14 mouse cellular contexts compared by ENCODE assay signal in genomic region chr4:137142316-137142715, GRCm38 (mm10).
DNase-seq lines count a peak whose midpoint lies in the region; ATAC-seq lines count a peak whose summit lies in the region.
"Had no signal": no experiment of that assay in that cellular context is flagged by ENCODE, and none has a peak within 500 bp of the region (broad histone marks: within the 10 kb centered on the region; RNA-seq: fewer than 3 reads in every experiment).

No protein-coding gene starts in this region.

- no peaks in the 10 kb centered on the region for H3K36me3 ChIP-seq in limb, embryonic 10.5 days
- no peaks in the 10 kb centered on the region for H3K36me3 ChIP-seq in stomach, embryonic 14.5 days (ENCODE audit: control insufficient read depth, insufficient read depth, low read length)
- H3K36me3 ChIP-seq in liver, embryonic 11.5 days (ENCODE audit: control insufficient read depth, insufficient read depth, low read length), result no peaks in the 10 kb centered on the region
- H3K36me3 ChIP-seq: forebrain, embryonic 15.5 days; G1E; heart, embryonic 12.5 days had no signal

- H3K27ac ChIP-seq in limb, embryonic 10.5 days, result peak overlapping the region; percentile 61
- H3K27ac ChIP-seq in stomach, embryonic 14.5 days (ENCODE audit: low read length), result no peak overlapping the region
- H3K27ac ChIP-seq in liver, embryonic 11.5 days (ENCODE audit: low read depth, low read length), result no peak overlapping the region
- H3K27ac ChIP-seq: forebrain, embryonic 15.5 days had no signal

- no peak overlapping the region for H3K9ac ChIP-seq in stomach, embryonic 14.5 days (replicated peaks; ENCODE audit: low read depth, low read length)
- H3K9ac ChIP-seq in liver, embryonic 11.5 days (ENCODE audit: low read depth, low read length), result no peak overlapping the region
- H3K9ac ChIP-seq: forebrain, embryonic 15.5 days; heart, embryonic 12.5 days had no signal

- H3K9me3 ChIP-seq in limb, embryonic 10.5 days (replicated peaks), result no peaks in the 10 kb centered on the region
- H3K9me3 ChIP-seq in stomach, embryonic 14.5 days (ENCODE audit: control insufficient read depth, low read depth, low read length), result no peaks in the 10 kb centered on the region
- H3K9me3 ChIP-seq in liver, embryonic 11.5 days (ENCODE audit: control insufficient read depth, low read length), result no peaks in the 10 kb centered on the region
- H3K9me3 ChIP-seq: forebrain, embryonic 15.5 days; G1E; heart, embryonic 12.5 days had no signal

- H3K4me2 ChIP-seq in stomach, embryonic 14.5 days (replicated peaks; ENCODE audit: low read depth, low read length), result no peak overlapping the region
- H3K4me2 ChIP-seq in liver, embryonic 11.5 days, result no peak overlapping the region
- H3K4me2 ChIP-seq: forebrain, embryonic 15.5 days; heart, embryonic 12.5 days had no signal

- WGBS in limb, embryonic 10.5 days, result 13% methylated on average over 9 of the region's 9 CpGs
- WGBS in stomach, embryonic 14.5 days, result 24% methylated on average over 9 of the region's 9 CpGs
- 43% methylated on average over 9 of the region's 9 CpGs for WGBS in liver, embryonic 11.5 days

- peaks cover 13% of the 10 kb centered on the region; the same call in 1 of the 2 replicates for H3K27me3 ChIP-seq in limb, embryonic 10.5 days (ENCODE audit: low read depth, poor library complexity, severe bottlenecking)
- no peaks in the 10 kb centered on the region for H3K27me3 ChIP-seq in stomach, embryonic 14.5 days (ENCODE audit: control insufficient read depth, insufficient read depth, low read length)
- H3K27me3 ChIP-seq in liver, embryonic 11.5 days (replicated peaks; ENCODE audit: control insufficient read depth, insufficient read depth, low read length), result no peaks in the 10 kb centered on the region
- H3K27me3 ChIP-seq: forebrain, embryonic 15.5 days had no signal

- H3K4me3 ChIP-seq in limb, embryonic 10.5 days, result peak overlapping the region; percentile 21; the same call in 1 of the 2 replicates
- no peak overlapping the region for H3K4me3 ChIP-seq in stomach, embryonic 14.5 days (ENCODE audit: low read depth, low read length)
- H3K4me3 ChIP-seq in liver, embryonic 11.5 days (ENCODE audit: low read depth, low read length), result no peak overlapping the region
- H3K4me3 ChIP-seq: forebrain, embryonic 15.5 days; heart, embryonic 12.5 days had no signal

- peak; percentile 61 to 80 for DNase-seq in adrenal gland, adult (ENCODE audit: inconsistent age in 2 of 2, low spot score in 1 of 2)
- DNase-seq in adrenal gland, postnatal 25 days, result no peak
- peak; percentile 33 to 47 for DNase-seq in layer of hippocampus, postnatal 10 days (ENCODE audit: low spot score in 2 of 2)
- no peak for DNase-seq in layer of hippocampus, adult 9-11 months
- DNase-seq in limb, embryonic 10.5 days (ENCODE audit: low spot score), result peak; percentile 59
- DNase-seq in urinary bladder, adult 18-20 months (ENCODE audit: low spot score in 2 of 2), result no peak
- DNase-seq in liver, embryonic 11.5 days (ENCODE audit: low spot score), result no peak
- DNase-seq: lung, postnatal 10 days; thymus, postnatal 14 days had no signal

- H3K4me1 ChIP-seq in limb, embryonic 10.5 days, result peaks cover 43% of the 10 kb centered on the region
- peaks cover 4% of the 10 kb centered on the region; the same call in 1 of the 2 replicates for H3K4me1 ChIP-seq in stomach, embryonic 14.5 days (ENCODE audit: control insufficient read depth, insufficient read depth, low read length)
- H3K4me1 ChIP-seq in liver, embryonic 11.5 days (replicated peaks; ENCODE audit: control insufficient read depth, insufficient read depth, low read length), result no peaks in the 10 kb centered on the region

- peak; percentile 35; the same call in 1 of the 2 replicates for ATAC-seq in stomach, embryonic 14.5 days (ENCODE audit: insufficient number of reproducible peaks, insufficient read depth, low FRiP score, low read depth)
- no peak for ATAC-seq in liver, embryonic 11.5 days (replicated peaks; ENCODE audit: low FRiP score)
- ATAC-seq: forebrain, embryonic 15.5 days; intestine, postnatal 0 days had no signal

Comparison
In these comparisons a context has a peak if more than half of its experiments do, and no peak if none do; other contexts are left out.
1. DNase-seq: peak in adrenal gland, adult (2 of 2), layer of hippocampus, postnatal 10 days (2 of 2) and limb, embryonic 10.5 days (single experiment); none in adrenal gland, postnatal 25 days (single experiment), layer of hippocampus, adult 9-11 months (single experiment), urinary bladder, adult 18-20 months (0 of 2) and liver, embryonic 11.5 days (single experiment).